Mouse (Mus musculus): Measurements from ENCODE around the gene Copz2. TPM values are rescaled to one million over a fixed set of nuclear protein-coding genes. Genes with fewer than 3 reads are reported as not detected.

The Copz2 gene
- polyA plus RNA-seq, 1 experiment from 2014 or later, result 41.2 TPM

GRCm38 (mm10) chr11:96862534-96862933 lies 12.9 kb downstream of the Copz2 start:
- ATAC-seq (replicated peaks; ENCODE audit: low FRiP score) (no peak), DNase-seq (ENCODE audit: low spot score) (no peak)
- H3K9me3 ChIP-seq (ENCODE audit: control insufficient read depth, low read length), result no peaks in the 10 kb centered on the region
- peaks cover 2% of the 10 kb centered on the region for H3K4me1 ChIP-seq (replicated peaks; ENCODE audit: control insufficient read depth, insufficient read depth, low read length)
- H3K27me3 ChIP-seq (replicated peaks; ENCODE audit: control insufficient read depth, insufficient read depth, low read length), result peaks cover 8% of the 10 kb centered on the region
- WGBS, result 79% methylated on average over 12 of the region's 12 CpGs
- H3K36me3 ChIP-seq (ENCODE audit: control insufficient read depth, insufficient read depth, low read length), result no peaks in the 10 kb centered on the region
- no peak overlapping the region for H3K9ac ChIP-seq (ENCODE audit: low read depth, low read length)
- H3K4me2 ChIP-seq, result peak overlapping the region; percentile 92
- H3K4me3 ChIP-seq (ENCODE audit: low read depth, low read length), result no peak overlapping the region
- no peak overlapping the region for H3K27ac ChIP-seq (ENCODE audit: low read depth, low read length)

GRCm38 (mm10) chr11:96863206-96863995 lies 13.7 kb downstream of the Copz2 start:
- Histone ChIP-seq H3K27me3 (replicated peaks; ENCODE audit: control insufficient read depth, insufficient read depth, low read length) (peaks cover 8% of the 10 kb centered on the region), H3K4me1 (replicated peaks; ENCODE audit: control insufficient read depth, insufficient read depth, low read length) (peaks cover 2% of the 10 kb centered on the region), H3K9me3 (ENCODE audit: control insufficient read depth, low read length) (no peaks in the 10 kb centered on the region), H3K4me3 (ENCODE audit: low read depth, low read length) (no peak overlapping the region), H3K4me2 (peak overlapping the region; percentile 28), H3K9ac (ENCODE audit: low read depth, low read length) (no peak overlapping the region), H3K27ac (ENCODE audit: low read depth, low read length) (no peak overlapping the region), H3K36me3 (ENCODE audit: control insufficient read depth, insufficient read depth, low read length) (no peaks in the 10 kb centered on the region)
- DNase-seq (ENCODE audit: low spot score) (no peak), ATAC-seq (replicated peaks; ENCODE audit: low FRiP score) (no peak)
- WGBS, result 37% methylated on average over 26 of the region's 26 CpGs

- no peak overlapping the region for H3K27ac ChIP-seq (ENCODE audit: low read depth, low read length)
- H3K27me3 ChIP-seq (replicated peaks; ENCODE audit: control insufficient read depth, insufficient read depth, low read length), result peaks cover 8% of the 10 kb centered on the region
- no peak overlapping the region for H3K4me3 ChIP-seq (ENCODE audit: low read depth, low read length)
- H3K4me2 ChIP-seq, result no peak overlapping the region
- H3K36me3 ChIP-seq (ENCODE audit: control insufficient read depth, insufficient read depth, low read length), result no peaks in the 10 kb centered on the region
- no peak for DNase-seq (ENCODE audit: low spot score)
- WGBS, result 15% methylated on average over 5 of the region's 5 CpGs
- ATAC-seq (replicated peaks; ENCODE audit: low FRiP score), result no peak
- H3K9ac ChIP-seq (ENCODE audit: low read depth, low read length), result no peak overlapping the region
- H3K4me1 ChIP-seq (replicated peaks; ENCODE audit: control insufficient read depth, insufficient read depth, low read length), result no peaks in the 10 kb centered on the region; the same call in 1 of the 2 replicates
- H3K9me3 ChIP-seq (ENCODE audit: control insufficient read depth, low read length), result no peaks in the 10 kb centered on the region
These were observed 17.5 kb downstream of the Copz2 start for GRCm38 (mm10) chr11:96867149-96867548.

- peaks cover 35% of the 10 kb centered on the region for H3K27me3 ChIP-seq (replicated peaks; ENCODE audit: control insufficient read depth, insufficient read depth, low read length)
- H3K4me1 ChIP-seq (replicated peaks; ENCODE audit: control insufficient read depth, insufficient read depth, low read length), result peaks cover 23% of the 10 kb centered on the region
- H3K36me3 ChIP-seq (ENCODE audit: control insufficient read depth, insufficient read depth, low read length), result no peaks in the 10 kb centered on the region
- WGBS, result 7% methylated on average over 24 of the region's 24 CpGs
- peak overlapping the region; percentile 57; the same call in 1 of the 2 replicates for H3K27ac ChIP-seq (ENCODE audit: low read depth, low read length)
- H3K4me2 ChIP-seq, result 0 out of 2 replicates have a peak overlapping the region, but pooled peaks have one; percentile 16
- DNase-seq (ENCODE audit: low spot score) (no peak), ATAC-seq (replicated peaks; ENCODE audit: low FRiP score) (no peak)
- no peaks in the 10 kb centered on the region for H3K9me3 ChIP-seq (ENCODE audit: control insufficient read depth, low read length)
- H3K4me3 ChIP-seq (ENCODE audit: low read depth, low read length), result no peak overlapping the region
- H3K9ac ChIP-seq (ENCODE audit: low read depth, low read length), result no peak overlapping the region
These were observed 23.0 kb downstream of the Copz2 start for GRCm38 (mm10) chr11:96872441-96873379.

GRCm38 (mm10) chr11:96873601-96874140 lies 24.0 kb downstream of the Copz2 start:
- Histone ChIP-seq H3K27ac (ENCODE audit: low read depth, low read length) (peak overlapping the region; percentile 57; the same call in 1 of the 2 replicates), H3K4me1 (replicated peaks; ENCODE audit: control insufficient read depth, insufficient read depth, low read length) (peaks cover 27% of the 10 kb centered on the region)
- no peak for DNase-seq (ENCODE audit: low spot score)

GRCm38 (mm10) chr11:96875270-96875669 lies 25.6 kb downstream of the Copz2 start:
- no peak overlapping the region for H3K27ac ChIP-seq (ENCODE audit: low read depth, low read length)
- H3K9ac ChIP-seq (ENCODE audit: low read depth, low read length), result no peak overlapping the region
- no peaks in the 10 kb centered on the region for H3K9me3 ChIP-seq (ENCODE audit: control insufficient read depth, low read length)
- 26% methylated on average over 4 of the region's 4 CpGs for WGBS
- ATAC-seq (replicated peaks; ENCODE audit: low FRiP score) (no peak), DNase-seq (ENCODE audit: low spot score) (no peak)
- H3K36me3 ChIP-seq (ENCODE audit: control insufficient read depth, insufficient read depth, low read length), result no peaks in the 10 kb centered on the region
- H3K4me3 ChIP-seq (ENCODE audit: low read depth, low read length), result peak overlapping the region; percentile 34
- H3K27me3 ChIP-seq (replicated peaks; ENCODE audit: control insufficient read depth, insufficient read depth, low read length), result peaks cover 35% of the 10 kb centered on the region
- H3K4me1 ChIP-seq (replicated peaks; ENCODE audit: control insufficient read depth, insufficient read depth, low read length), result peaks cover 34% of the 10 kb centered on the region
- H3K4me2 ChIP-seq, result peak overlapping the region; percentile 66

More at GRCm38 (mm10) chr11:96873601-96874140, 24.0 kb downstream of the Copz2 start:
- Histone ChIP-seq H3K36me3 (ENCODE audit: control insufficient read depth, insufficient read depth, low read length) (no peaks in the 10 kb centered on the region), H3K9ac (ENCODE audit: low read depth, low read length) (no peak overlapping the region), H3K9me3 (ENCODE audit: control insufficient read depth, low read length) (no peaks in the 10 kb centered on the region), H3K27me3 (replicated peaks; ENCODE audit: control insufficient read depth, insufficient read depth, low read length) (peaks cover 35% of the 10 kb centered on the region), H3K4me3 (ENCODE audit: low read depth, low read length) (no peak overlapping the region), H3K4me2 (no peak overlapping the region)
- 35% methylated on average over 11 of the region's 11 CpGs for WGBS
- ATAC-seq (replicated peaks; ENCODE audit: low FRiP score), result no peak

- no peaks in the 10 kb centered on the region for H3K9me3 ChIP-seq (ENCODE audit: control insufficient read depth, low read length)
- 0 out of 2 replicates have a peak, but pooled peaks have one; percentile 34 for ATAC-seq (replicated peaks; ENCODE audit: low FRiP score)
- peaks cover 34% of the 10 kb centered on the region for H3K4me1 ChIP-seq (replicated peaks; ENCODE audit: control insufficient read depth, insufficient read depth, low read length)
- 1% methylated on average over 35 of the region's 35 CpGs for WGBS
- H3K36me3 ChIP-seq (ENCODE audit: control insufficient read depth, insufficient read depth, low read length), result no peaks in the 10 kb centered on the region
- H3K27ac ChIP-seq (ENCODE audit: low read depth, low read length), result no peak overlapping the region; the same call in 1 of the 2 replicates
- no peak overlapping the region for H3K9ac ChIP-seq (ENCODE audit: low read depth, low read length)
- peak overlapping the region; percentile 66 for H3K4me2 ChIP-seq
- H3K27me3 ChIP-seq (replicated peaks; ENCODE audit: control insufficient read depth, insufficient read depth, low read length), result peaks cover 35% of the 10 kb centered on the region
- H3K4me3 ChIP-seq (ENCODE audit: low read depth, low read length), result peak overlapping the region; percentile 34
- DNase-seq (ENCODE audit: low spot score), result peak; percentile 79
These were observed 26.1 kb downstream of the Copz2 start for GRCm38 (mm10) chr11:96875745-96876144.

GRCm38 (mm10) chr11:96876300-96877040 lies 26.8 kb downstream of the Copz2 start:
- no peak overlapping the region for H3K4me3 ChIP-seq (ENCODE audit: low read depth, low read length)
- no peaks in the 10 kb centered on the region for H3K36me3 ChIP-seq (ENCODE audit: control insufficient read depth, insufficient read depth, low read length)
- peaks cover 35% of the 10 kb centered on the region for H3K27me3 ChIP-seq (replicated peaks; ENCODE audit: control insufficient read depth, insufficient read depth, low read length)
- H3K4me1 ChIP-seq (replicated peaks; ENCODE audit: control insufficient read depth, insufficient read depth, low read length), result peaks cover 34% of the 10 kb centered on the region
- no peak for DNase-seq (ENCODE audit: low spot score)
- peak overlapping the region; percentile 54 for H3K27ac ChIP-seq (ENCODE audit: low read depth, low read length)
- WGBS, result 19% methylated on average over 13 of the region's 13 CpGs
- H3K9me3 ChIP-seq (ENCODE audit: control insufficient read depth, low read length), result no peaks in the 10 kb centered on the region
- H3K9ac ChIP-seq (ENCODE audit: low read depth, low read length), result no peak overlapping the region
- H3K4me2 ChIP-seq, result peak overlapping the region; percentile 66
- ATAC-seq (replicated peaks; ENCODE audit: low FRiP score), result no peak

Data from liver, embryonic 11.5 days (tissue).